Mouse (Mus musculus) ovary, adult 10 weeks (tissue): Measurements from ENCODE around the gene Dcun1d5. TPM values are rescaled to one million over a fixed set of nuclear protein-coding genes. Genes with fewer than 3 reads are reported as not detected.

Experiments used
- polyA plus RNA-seq: library from polyadenylated mRNA; stranded (reverse); fragments of 350-450 nt; fragmentation: Illumina TruSeq; extraction: RNeasy Lipid Tissue Mini Kit (QIAGEN cat#74804); gene quantifications from one replicate; pipeline ENCODE4 v1.2.3, GENCODE M21; 2014

Gene Dcun1d5
- polyA plus RNA-seq, result 180 TPM

GRCm38 (mm10) chr9:7184172-7184896 is at the start of gene Dcun1d5, which contains the start of gene Dync2h1:
Dcun1d5 (plus strand) TSS chr9:7184520.
Dync2h1 (minus strand) TSS chr9:7184446.

Other genes with a start within 250 kb of the Dcun1d5 start
- 18.7 TPM for gene Dync2h1, start 74 bp upstream of the Dcun1d5 start, polyA plus RNA-seq
- gene Mmp13, start 88.0 kb downstream of the Dcun1d5 start, polyA plus RNA-seq, result 1.0 TPM
- 71.6 TPM for gene Mmp12, start 159.9 kb downstream of the Dcun1d5 start, polyA plus RNA-seq
- not detected for gene Mmp1b, start 203.5 kb downstream of the Dcun1d5 start, polyA plus RNA-seq